Mouse (Mus musculus) heart, embryonic 10.5 days (tissue): ENCODE data around the gene Gm14308. TPM values are rescaled to one million over a fixed set of nuclear protein-coding genes. Genes with fewer than 3 reads are reported as not detected.
"Not testable (repeated sequence)": the region's sequence is repeated elsewhere in the genome, so short reads cannot be mapped to it uniquely, and the experiment has no call there.

ENCODE experiments used
- DNase-seq: peaks from one replicate; pipeline ENCODE4 v3.0.0-alpha.2; 2017; ENCODE audit warnings: low spot score
- H3K27ac ChIP-seq: fragments of 300-500 bp; sonication (generic); 2 replicates; pipeline ENCODE4 v1.5.1; 2016; ENCODE audit warnings: mild to moderate bottlenecking
- H3K27me3 ChIP-seq: fragments of 300-500 bp; sonication (generic); 2 replicates; pipeline ENCODE4 v1.6.1; 2016; ENCODE audit warnings: mild to moderate bottlenecking; ENCODE audit not compliant: poor library complexity, insufficient read depth, severe bottlenecking
- H3K36me3 ChIP-seq: fragments of 300-500 bp; sonication (generic); 2 replicates; pipeline ENCODE4 v1.6.1; 2016; ENCODE audit warnings: mild to moderate bottlenecking, moderate library complexity
- H3K4me1 ChIP-seq: fragments of 300-500 bp; sonication (generic); 2 replicates; pipeline ENCODE4 v1.6.1; 2016; ENCODE audit warnings: mild to moderate bottlenecking
- H3K4me3 ChIP-seq: fragments of 300-500 bp; sonication (generic); 2 replicates; pipeline ENCODE4 v1.5.1; 2016; ENCODE audit warnings: mild to moderate bottlenecking, moderate library complexity
- H3K9me3 ChIP-seq: fragments of 300-500 bp; sonication (generic); 2 replicates; pipeline ENCODE4 v1.6.1; 2016; ENCODE audit warnings: mild to moderate bottlenecking, moderate library complexity
- WGBS: fragments of 180-500 bp; shearing (Covaris S2); methylation state at CpG from one replicate; pipeline ENCODE4 v1.1.7; 2016; 5-methylcytosine and 5-hydroxymethylcytosine counted together
- polyA plus RNA-seq: library from polyadenylated mRNA; unstranded; fragments of >200 nt; fragmentation: Nextera tagmentation; extraction: Ambion mirVana; gene quantifications from 2 replicates; pipeline ENCODE4 v1.2.1, GENCODE M21; 2016

The Gm14308 gene
- polyA plus RNA-seq: 8.9 and 11.1 TPM in 2 replicates

DNA sequence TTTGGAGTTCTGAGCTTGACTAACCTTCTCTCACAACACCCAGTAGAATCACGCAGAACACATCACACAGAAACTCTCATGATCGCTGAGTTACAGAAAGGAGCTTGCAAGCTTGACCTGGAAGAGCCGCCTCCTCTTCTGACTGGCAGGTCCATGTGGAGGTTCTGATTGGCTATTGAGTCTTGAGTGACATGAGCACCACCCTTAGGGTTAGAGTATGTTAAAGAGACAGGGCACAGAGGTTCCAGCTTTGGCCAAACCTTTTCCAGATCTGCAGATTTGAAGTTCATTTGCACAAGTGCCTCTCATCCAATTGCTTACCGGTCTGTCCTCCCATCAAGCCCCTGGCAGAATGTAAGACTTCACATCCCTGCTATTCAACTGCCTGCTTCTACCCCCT lies at the start of gene Gm14308:
Gene Gm14308, minus strand, starts transcription at position 101 of the 400 bp plus-strand sequence.
- H3K4me3 ChIP-seq, H3K36me3 ChIP-seq, H3K27ac ChIP-seq, H3K27me3 ChIP-seq, H3K4me1 ChIP-seq, H3K9me3 ChIP-seq, DNase-seq: not testable (repeated sequence)
- WGBS: no CpG with 5 or more reads among the region's 4 CpGs

DNA sequence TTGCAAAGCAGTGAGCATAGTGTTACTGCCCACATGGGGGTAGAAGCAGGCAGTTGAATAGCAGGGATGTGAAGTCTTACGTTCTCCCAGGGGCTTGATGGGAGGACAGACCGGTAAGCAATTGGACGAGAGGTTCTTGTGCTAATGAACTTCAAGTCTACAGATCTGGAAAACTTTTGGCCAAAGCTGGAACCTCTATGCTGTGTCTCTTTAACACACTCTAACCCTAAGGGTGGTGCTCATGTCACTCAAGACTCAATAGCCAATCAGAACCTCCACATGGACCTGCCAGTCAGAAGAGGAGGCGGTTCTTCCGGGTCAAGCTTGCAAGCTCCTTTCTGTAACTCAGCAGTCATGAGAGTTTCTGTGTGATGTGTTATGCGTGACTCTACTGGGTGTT lies 34.1 kb upstream of the Gm14308 start, which contains the start of gene Zfp973:
Gene Zfp973, plus strand, starts transcription at position 301 of the 400 bp plus-strand sequence.
- H3K9me3 ChIP-seq, H3K4me3 ChIP-seq, H3K27me3 ChIP-seq, H3K27ac ChIP-seq, H3K36me3 ChIP-seq, H3K4me1 ChIP-seq, DNase-seq: not testable (repeated sequence)
- whole genome bisulfite sequencing: no CpG with 5 or more reads among the region's 6 CpGs

Other genes with a start within 250 kb of the Gm14308 start
- gene Gm14435, start 212.8 kb downstream of the Gm14308 start, polyA plus RNA-seq: 15.3 and 16.7 TPM in 2 replicates
- 1.9 TPM in 1 of 2 replicates, not detected in the other for gene Gm14434, start 149.6 kb downstream of the Gm14308 start, polyA plus RNA-seq
- not detected in 2 replicates for gene Zfp967, start 115.3 kb downstream of the Gm14308 start, polyA plus RNA-seq
- 11.5 and 11.7 TPM in 2 replicates for gene Zfp973, start 34.2 kb upstream of the Gm14308 start, polyA plus RNA-seq
- gene Gm14305, start 72.0 kb upstream of the Gm14308 start, polyA plus RNA-seq: 30.4 and 31.4 TPM in 2 replicates
- 17.0 and 18.9 TPM in 2 replicates for gene Gm14295, start 162.3 kb upstream of the Gm14308 start, polyA plus RNA-seq
- gene Gm14408, start 194.8 kb upstream of the Gm14308 start, polyA plus RNA-seq: not detected in 2 replicates